Mouse (Mus musculus) skeletal muscle tissue, postnatal 0 days (tissue): ENCODE results near the gene Akt3. TPM values are rescaled to one million over a fixed set of nuclear protein-coding genes. Genes with fewer than 3 reads are reported as not detected.

Source experiments
- polyA plus RNA-seq: library from polyadenylated mRNA; unstranded; fragments of >200 nt; fragmentation: Nextera tagmentation; extraction: Ambion mirVana; gene quantifications from 2 replicates; pipeline ENCODE4 v1.2.1, GENCODE M21; 2015

Akt3 gene
- polyA plus RNA-seq, result 2.8 and 3.1 TPM in 2 replicates

GRCm38 (mm10) chr1:177258034-177258342 lies at the start of gene Akt3:
Akt3 (minus strand) TSS chr1:177258203.

Other genes with a start within 250 kb of the Akt3 start
- gene Zbtb18, start 184.1 kb upstream of the Akt3 start, polyA plus RNA-seq, result 5.4 and 5.6 TPM in 2 replicates